19 mouse cellular contexts compared by ENCODE assay signal in genomic region chr2:148685709-148686108, GRCm38 (mm10). TPM values are rescaled to one million over a fixed set of nuclear protein-coding genes. Genes with fewer than 3 reads are reported as not detected.
A peak's percentile ranks its signal among the peaks of the same experiment; 100 is the strongest.
DNase-seq lines count a peak whose midpoint lies in the region; ATAC-seq and TF ChIP-seq lines count a peak whose summit lies in the region.
"Had no signal": no experiment of that assay in that cellular context is flagged by ENCODE, and none has a peak within 500 bp of the region (broad histone marks: within the 10 kb centered on the region; RNA-seq: fewer than 3 reads in every experiment).

No protein-coding gene starts in this region.

- H3K27ac ChIP-seq in liver, adult 2 months (replicated peaks; ENCODE audit: insufficient read depth, low read depth, low read length): peak overlapping the region; percentile 69
- no peak overlapping the region for H3K27ac ChIP-seq in midbrain, embryonic 14.5 days (replicated peaks; ENCODE audit: low read depth, low read length)
- H3K27ac ChIP-seq: forebrain, embryonic 15.5 days; limb, embryonic 12.5 days; midbrain, embryonic 13.5 days had no signal

- peaks cover 23% of the 10 kb centered on the region for H3K36me3 ChIP-seq in liver, adult 2 months (ENCODE audit: control insufficient read depth, insufficient read depth, low read length)
- peaks cover 65% of the 10 kb centered on the region for H3K36me3 ChIP-seq in midbrain, embryonic 14.5 days (ENCODE audit: control insufficient read depth, insufficient read depth, low read length)

- H3K4me3 ChIP-seq in liver, adult 2 months (ENCODE audit: insufficient read depth, low read depth, low read length): no peak overlapping the region
- no peak overlapping the region for H3K4me3 ChIP-seq in midbrain, embryonic 14.5 days (replicated peaks; ENCODE audit: low read depth, low read length)
- H3K4me3 ChIP-seq: erythroblast, embryonic 14.5 days; forebrain, embryonic 15.5 days; heart, embryonic 12.5 days; limb, embryonic 12.5 days; midbrain, embryonic 13.5 days had no signal

- WGBS in liver, adult 2 months: 26% methylated on average over 3 of the region's 3 CpGs
- 95% methylated on average over 3 of the region's 3 CpGs for WGBS in midbrain, embryonic 14.5 days

- peak; percentile 62 for ATAC-seq in granulocyte monocyte progenitor cell, adult 5-6 weeks (replicated peaks; ENCODE audit: poor library complexity, severe bottlenecking)
- no peak for ATAC-seq in midbrain, embryonic 14.5 days (ENCODE audit: low FRiP score, low TSS enrichment)
- ATAC-seq: forebrain, embryonic 15.5 days; hindbrain, embryonic 16.5 days; midbrain, embryonic 13.5 days; Patski had no signal

- H3K27me3 ChIP-seq in liver, adult 2 months (ENCODE audit: control insufficient read depth, insufficient read depth, low read length): no peaks in the 10 kb centered on the region
- H3K27me3 ChIP-seq in midbrain, embryonic 14.5 days (ENCODE audit: control insufficient read depth, insufficient read depth, low read length): no peaks in the 10 kb centered on the region
- H3K27me3 ChIP-seq: forebrain, embryonic 15.5 days; heart, embryonic 12.5 days; limb, embryonic 12.5 days; midbrain, embryonic 13.5 days; Patski had no signal

- peaks cover 52% of the 10 kb centered on the region for H3K4me1 ChIP-seq in liver, adult 2 months (ENCODE audit: control insufficient read depth, insufficient read depth, low read length)
- peaks cover 11% of the 10 kb centered on the region for H3K4me1 ChIP-seq in midbrain, embryonic 14.5 days (ENCODE audit: control insufficient read depth, insufficient read depth, low read length)

- no peak overlapping the region for H3K9ac ChIP-seq in liver, adult 2 months (ENCODE audit: low read depth, low read length)
- H3K9ac ChIP-seq in midbrain, embryonic 14.5 days (replicated peaks; ENCODE audit: low read length): no peak overlapping the region
- H3K9ac ChIP-seq: forebrain, embryonic 15.5 days; heart, embryonic 12.5 days; limb, embryonic 12.5 days; midbrain, embryonic 13.5 days had no signal

- peak; percentile 93 for DNase-seq in liver, adult 2 months (ENCODE audit: extremely low read depth, low read depth, low spot score)
- no peak for DNase-seq in liver
- peak; percentile 73 for DNase-seq in lung, postnatal 25 days (ENCODE audit: low spot score)
- DNase-seq in frontal cortex, postnatal 14 days (ENCODE audit: low spot score in 2 of 2): no peak
- DNase-seq in layer of hippocampus, adult 8-10 months (ENCODE audit: low spot score in 2 of 2): no peak
- no peak for DNase-seq in midbrain, embryonic 14.5 days
- DNase-seq: cerebellum, adult 11-12 months; cerebellum, postnatal 36 days; kidney, adult 18-20 months; kidney, postnatal 36 days; thymus, postnatal 36 days had no signal

- H3K4me2 ChIP-seq in midbrain, embryonic 14.5 days (ENCODE audit: low read length): no peak overlapping the region
- H3K4me2 ChIP-seq: forebrain, embryonic 15.5 days; heart, embryonic 12.5 days; limb, embryonic 12.5 days; midbrain, embryonic 13.5 days had no signal

- no peak for TF ChIP-seq CTCF in liver, adult 2 months (IDR thresholded peaks at IDR 0.05; ENCODE audit: low read depth, low read length)

- H3K79me2 ChIP-seq in liver, adult 2 months (ENCODE audit: control insufficient read depth, insufficient read depth, low read length): peaks cover 24% of the 10 kb centered on the region; the same call in 1 of the 2 replicates

- no peak for TF ChIP-seq POLR2A in liver, adult 2 months (IDR thresholded peaks at IDR 0.05; ENCODE audit: extremely low read depth, insufficient read depth, low read length)

- H3K9me3 ChIP-seq in midbrain, embryonic 14.5 days (ENCODE audit: control insufficient read depth, low read length): no peaks in the 10 kb centered on the region
- H3K9me3 ChIP-seq: forebrain, embryonic 15.5 days; heart, embryonic 12.5 days; limb, embryonic 12.5 days; midbrain, embryonic 13.5 days had no signal

RNA-seq across cellular contexts. Expression of gene Gzf1, which starts 4.9 kb away (rescaled TPM):
- total RNA-seq in liver, adult 2 months (2014; rRNA removed): 49.8 and 52.2 TPM in 2 replicates
- polyA plus RNA-seq in liver, adult 2 months (2012; rRNA removed): 13.7 and 13.9 TPM in 2 replicates
- total RNA-seq in granulocyte monocyte progenitor cell, adult 5-6 weeks (2014; fragmentation: Nextera tagmentation): 11.2 and 15.5 TPM in 2 replicates
- 18.9 and 19.9 TPM in 2 replicates for total RNA-seq in granulocyte monocyte progenitor cell, adult 5-6 weeks (2017)
- 10 to 100 TPM; 28.9 to 34.5 (median 32.9) TPM for total RNA-seq in layer of hippocampus, adult 8-10 months (2022)
- 12.5 and 16.7 TPM in 2 replicates for polyA plus RNA-seq in midbrain, embryonic 14.5 days (2014; fragmentation: Nextera tagmentation; extraction: Ambion mirVana)

RNA-seq across cellular contexts. Expression of gene Nxt1, which starts 13.3 kb away (rescaled TPM):
- 10.3 and 13.0 TPM in 2 replicates for total RNA-seq in liver, adult 2 months (2014; rRNA removed)
- polyA plus RNA-seq in liver, adult 2 months (2012; rRNA removed): 11.7 and 15.0 TPM in 2 replicates
- 104 and 106 TPM in 2 replicates for total RNA-seq in granulocyte monocyte progenitor cell, adult 5-6 weeks (2014; fragmentation: Nextera tagmentation)
- total RNA-seq in granulocyte monocyte progenitor cell, adult 5-6 weeks (2017): 64.1 and 76.1 TPM in 2 replicates
- 10 to 100 TPM; 13.0 to 16.3 (median 14.9) TPM for total RNA-seq in layer of hippocampus, adult 8-10 months (2022)
- polyA plus RNA-seq in midbrain, embryonic 14.5 days (2014; fragmentation: Nextera tagmentation; extraction: Ambion mirVana): 48.1 and 54.6 TPM in 2 replicates

RNA-seq across cellular contexts. Expression of gene Napb, which starts 46.6 kb away (rescaled TPM):
- 1.7 TPM in 2 replicates for total RNA-seq in liver, adult 2 months (2014; rRNA removed)
- 0.54 and 0.57 TPM in 2 replicates for polyA plus RNA-seq in liver, adult 2 months (2012; rRNA removed)
- 0.66 and 0.92 TPM in 2 replicates for total RNA-seq in granulocyte monocyte progenitor cell, adult 5-6 weeks (2014; fragmentation: Nextera tagmentation)
- 0.13 and 0.62 TPM in 2 replicates for total RNA-seq in granulocyte monocyte progenitor cell, adult 5-6 weeks (2017)
- total RNA-seq in layer of hippocampus, adult 8-10 months (2022): 100 to 1,000 TPM; 290 to 344 (median 315) TPM
- polyA plus RNA-seq in midbrain, embryonic 14.5 days (2014; fragmentation: Nextera tagmentation; extraction: Ambion mirVana): 59.9 and 78.1 TPM in 2 replicates
- polyA plus RNA-seq: erythroblast, embryonic 14.5 days had no signal

Comparison
In these comparisons a context has a peak if more than half of its experiments do, and no peak if none do; other contexts are left out.
1. DNase-seq: peak in liver, adult 2 months (single experiment) and lung, postnatal 25 days (single experiment); none in liver (single experiment), frontal cortex, postnatal 14 days (0 of 2), layer of hippocampus, adult 8-10 months (0 of 2) and midbrain, embryonic 14.5 days (single experiment).
2. RNA of gene Napb, which starts 46.6 kb away (total RNA-seq): 290 to 344 TPM in layer of hippocampus, adult 8-10 months; 1.7 TPM in liver, adult 2 months and 0.13 to 0.92 TPM in granulocyte monocyte progenitor cell, adult 5-6 weeks; every median in the first group is over 100 times any median in the second.